In genomic region chr4:77662309-77662708, GRCm38 (mm10) we compare ENCODE assay signal across 19 mouse cellular contexts.
DNase-seq lines count a peak whose midpoint lies in the region; ATAC-seq and TF ChIP-seq lines count a peak whose summit lies in the region.
"Had no signal": no experiment of that assay in that cellular context is flagged by ENCODE, and none has a peak within 500 bp of the region (broad histone marks: within the 10 kb centered on the region; RNA-seq: fewer than 3 reads in every experiment).

No protein-coding gene starts in this region.

- no peak for ATAC-seq in hindbrain, postnatal 0 days
- ATAC-seq in hindbrain, embryonic 11.5 days (ENCODE audit: low FRiP score) = no peak
- no peak for ATAC-seq in midbrain, postnatal 0 days (ENCODE audit: low FRiP score)
- ATAC-seq in midbrain, embryonic 16.5 days = no peak
- ATAC-seq: CD4-positive, CD25-positive, alpha-beta regulatory T cell, adult 4 months; forebrain, embryonic 14.5 days; hindbrain, embryonic 16.5 days; inflammation-experienced regulatory T-cells, adult 6 months; intestine, embryonic 16.5 days had no signal

- H3K27ac ChIP-seq in hindbrain, postnatal 0 days = no peak overlapping the region
- H3K27ac ChIP-seq in hindbrain, embryonic 11.5 days (ENCODE audit: low read depth, low read length) = no peak overlapping the region
- no peak overlapping the region for H3K27ac ChIP-seq in midbrain, postnatal 0 days (ENCODE audit: low read depth, low read length)
- H3K27ac ChIP-seq in midbrain, embryonic 16.5 days (ENCODE audit: low read length) = no peak overlapping the region
- H3K27ac ChIP-seq: gastrocnemius, adult 2 months; hindbrain, embryonic 13.5 days had no signal

- DNase-seq in cerebellum, postnatal 36 days = peak; percentile 2 to 5
- no peak for DNase-seq in cerebellum, adult 9-10 months
- DNase-seq in hindbrain, postnatal 0 days (ENCODE audit: low spot score) = peak; percentile 24
- DNase-seq in hindbrain, embryonic 11.5 days (ENCODE audit: low spot score) = no peak
- peak; percentile 14 for DNase-seq in midbrain, postnatal 0 days (ENCODE audit: low spot score)
- DNase-seq: adrenal gland, adult 2 months; adrenal gland, postnatal 14 days; gastrocnemius, adult 2 months; gastrocnemius, postnatal 14 days; heart, adult 11 months; kidney, adult 18-20 months had no signal

- H3K9ac ChIP-seq in hindbrain, postnatal 0 days (replicated peaks; ENCODE audit: low read length) = no peak overlapping the region
- no peak overlapping the region for H3K9ac ChIP-seq in hindbrain, embryonic 11.5 days (ENCODE audit: low read depth, low read length)
- H3K9ac ChIP-seq in midbrain, postnatal 0 days (replicated peaks; ENCODE audit: low read length, poor library complexity, severe bottlenecking) = no peak overlapping the region
- H3K9ac ChIP-seq in midbrain, embryonic 16.5 days (ENCODE audit: low read depth, low read length) = no peak overlapping the region
- H3K9ac ChIP-seq: hindbrain, embryonic 13.5 days had no signal

- H3K4me1 ChIP-seq in hindbrain, postnatal 0 days (ENCODE audit: insufficient read depth, low read length) = no peaks in the 10 kb centered on the region
- no peaks in the 10 kb centered on the region for H3K4me1 ChIP-seq in hindbrain, embryonic 11.5 days (replicated peaks; ENCODE audit: control insufficient read depth, insufficient read depth, low read length)
- no peaks in the 10 kb centered on the region for H3K4me1 ChIP-seq in midbrain, postnatal 0 days (ENCODE audit: insufficient read depth, low read length)
- H3K4me1 ChIP-seq in midbrain, embryonic 16.5 days (ENCODE audit: control insufficient read depth, insufficient read depth, low read length) = no peaks in the 10 kb centered on the region
- H3K4me1 ChIP-seq: hindbrain, embryonic 13.5 days had no signal

- no peaks in the 10 kb centered on the region for H3K27me3 ChIP-seq in hindbrain, postnatal 0 days (ENCODE audit: insufficient read depth, low read length)
- no peaks in the 10 kb centered on the region for H3K27me3 ChIP-seq in hindbrain, embryonic 11.5 days (ENCODE audit: control insufficient read depth, insufficient read depth, low read length)
- H3K27me3 ChIP-seq in midbrain, postnatal 0 days (ENCODE audit: insufficient read depth, low read length) = no peaks in the 10 kb centered on the region
- H3K27me3 ChIP-seq in midbrain, embryonic 16.5 days (ENCODE audit: control insufficient read depth, insufficient read depth, low read depth, low read length) = no peaks in the 10 kb centered on the region
- H3K27me3 ChIP-seq: hindbrain, embryonic 13.5 days had no signal

- no peak overlapping the region for H3K4me2 ChIP-seq in hindbrain, postnatal 0 days (ENCODE audit: low read depth, low read length)
- no peak overlapping the region for H3K4me2 ChIP-seq in hindbrain, embryonic 11.5 days (replicated peaks; ENCODE audit: low read depth, low read length)
- no peak overlapping the region for H3K4me2 ChIP-seq in midbrain, postnatal 0 days (ENCODE audit: low read depth, low read length, poor library complexity, severe bottlenecking)
- H3K4me2 ChIP-seq in midbrain, embryonic 16.5 days (ENCODE audit: low read length) = no peak overlapping the region
- H3K4me2 ChIP-seq: heart, embryonic 11.5 days; hindbrain, embryonic 13.5 days had no signal

- no peaks in the 10 kb centered on the region for H3K36me3 ChIP-seq in hindbrain, postnatal 0 days (ENCODE audit: insufficient read depth, low read length)
- no peaks in the 10 kb centered on the region for H3K36me3 ChIP-seq in hindbrain, embryonic 11.5 days (ENCODE audit: control insufficient read depth, insufficient read depth, low read length)
- H3K36me3 ChIP-seq in midbrain, postnatal 0 days (ENCODE audit: insufficient read depth, low read length) = no peaks in the 10 kb centered on the region
- H3K36me3 ChIP-seq in midbrain, embryonic 16.5 days (ENCODE audit: control insufficient read depth, insufficient read depth, low read length) = no peaks in the 10 kb centered on the region
- H3K36me3 ChIP-seq: hindbrain, embryonic 13.5 days had no signal

- H3K9me3 ChIP-seq in hindbrain, postnatal 0 days (ENCODE audit: low read length) = no peaks in the 10 kb centered on the region
- H3K9me3 ChIP-seq in hindbrain, embryonic 11.5 days (ENCODE audit: control insufficient read depth, low read length) = no peaks in the 10 kb centered on the region
- H3K9me3 ChIP-seq in midbrain, postnatal 0 days (ENCODE audit: low read length) = no peaks in the 10 kb centered on the region
- H3K9me3 ChIP-seq in midbrain, embryonic 16.5 days (replicated peaks; ENCODE audit: control insufficient read depth, low read length, poor library complexity, severe bottlenecking) = no peaks in the 10 kb centered on the region
- H3K9me3 ChIP-seq: hindbrain, embryonic 13.5 days had no signal

- WGBS in hindbrain, postnatal 0 days = 69% methylated on average over 1 of the region's 1 CpGs
- WGBS in hindbrain, embryonic 11.5 days = 94% methylated on average over 1 of the region's 1 CpGs
- 78% methylated on average over 1 of the region's 1 CpGs for WGBS in midbrain, postnatal 0 days
- 91% methylated on average over 1 of the region's 1 CpGs for WGBS in midbrain, embryonic 16.5 days

- H3K4me3 ChIP-seq in hindbrain, postnatal 0 days (ENCODE audit: low read length) = no peak overlapping the region
- H3K4me3 ChIP-seq in hindbrain, embryonic 11.5 days (ENCODE audit: low read depth, low read length) = no peak overlapping the region
- no peak overlapping the region for H3K4me3 ChIP-seq in midbrain, postnatal 0 days (ENCODE audit: low read depth, low read length)
- H3K4me3 ChIP-seq in midbrain, embryonic 16.5 days (ENCODE audit: low read depth, low read length) = no peak overlapping the region
- H3K4me3 ChIP-seq: gastrocnemius, adult 2 months; hindbrain, embryonic 13.5 days had no signal

- no peak for TF ChIP-seq CTCF in hindbrain, postnatal 0 days (IDR thresholded peaks at IDR 0.05; ENCODE audit: low read depth)
- 0 out of 2 replicates have a peak, but pooled peaks have one; percentile 6 for TF ChIP-seq CTCF in midbrain, postnatal 0 days (IDR thresholded peaks at IDR 0.05)

Comparison
In these comparisons a context has a peak if more than half of its experiments do, and no peak if none do; other contexts are left out.
1. DNase-seq: peak in cerebellum, postnatal 36 days (2 of 2), hindbrain, postnatal 0 days (single experiment) and midbrain, postnatal 0 days (single experiment); none in cerebellum, adult 9-10 months (single experiment) and hindbrain, embryonic 11.5 days (single experiment).